In genomic region chr4:45453271-45453851, GRCm38 (mm10) we compare ENCODE assay signal across 9 mouse cellular contexts. TPM values are rescaled to one million over a fixed set of nuclear protein-coding genes. Genes with fewer than 3 reads are reported as not detected.
DNase-seq lines count a peak whose midpoint lies in the region; ATAC-seq and TF ChIP-seq lines count a peak whose summit lies in the region.
"Had no signal": no experiment of that assay in that cellular context is flagged by ENCODE, and none has a peak within 500 bp of the region (broad histone marks: within the 10 kb centered on the region; RNA-seq: fewer than 3 reads in every experiment).

No protein-coding gene starts in this region.

- DNase-seq in hindbrain, embryonic 11.5 days (ENCODE audit: low spot score) = no peak
- peak; percentile 54 for DNase-seq in limb, embryonic 11.5 days (ENCODE audit: low spot score)
- no peak for DNase-seq in retina, embryonic 14.5 days (ENCODE audit: low spot score)
- no peak for DNase-seq in hindbrain, embryonic 14.5 days (ENCODE audit: low spot score)
- DNase-seq in retina, postnatal 1 day = no peak

- H3K36me3 ChIP-seq in hindbrain, embryonic 13.5 days = peaks cover 15% of the 10 kb centered on the region
- H3K36me3 ChIP-seq in hindbrain, embryonic 11.5 days (ENCODE audit: control insufficient read depth, insufficient read depth, low read length) = no peaks in the 10 kb centered on the region
- peaks cover 30% of the 10 kb centered on the region for H3K36me3 ChIP-seq in intestine, postnatal 0 days (ENCODE audit: control insufficient read depth, insufficient read depth)
- no peaks in the 10 kb centered on the region for H3K36me3 ChIP-seq in limb, embryonic 11.5 days (ENCODE audit: control insufficient read depth, insufficient read depth, low read length)
- no peaks in the 10 kb centered on the region; the same call in 1 of the 2 replicates for H3K36me3 ChIP-seq in stomach, embryonic 14.5 days (ENCODE audit: control insufficient read depth, insufficient read depth, low read length)
- no peaks in the 10 kb centered on the region for H3K36me3 ChIP-seq in hindbrain, embryonic 14.5 days (replicated peaks; ENCODE audit: control insufficient read depth, insufficient read depth)

- no peaks in the 10 kb centered on the region for H3K9me3 ChIP-seq in hindbrain, embryonic 13.5 days
- H3K9me3 ChIP-seq in hindbrain, embryonic 11.5 days (ENCODE audit: control insufficient read depth, low read length) = no peaks in the 10 kb centered on the region
- no peaks in the 10 kb centered on the region for H3K9me3 ChIP-seq in intestine, postnatal 0 days (ENCODE audit: control insufficient read depth)
- H3K9me3 ChIP-seq in limb, embryonic 11.5 days (ENCODE audit: control insufficient read depth, low read length) = no peaks in the 10 kb centered on the region
- no peaks in the 10 kb centered on the region for H3K9me3 ChIP-seq in stomach, embryonic 14.5 days (ENCODE audit: control insufficient read depth, low read depth, low read length)
- H3K9me3 ChIP-seq in hindbrain, embryonic 14.5 days (ENCODE audit: control insufficient read depth, low read length) = no peaks in the 10 kb centered on the region
- H3K9me3 ChIP-seq: heart, embryonic 12.5 days had no signal

- peaks cover 51% of the 10 kb centered on the region for H3K4me1 ChIP-seq in hindbrain, embryonic 13.5 days (replicated peaks)
- H3K4me1 ChIP-seq in hindbrain, embryonic 11.5 days (replicated peaks; ENCODE audit: control insufficient read depth, insufficient read depth, low read length) = peaks cover 7% of the 10 kb centered on the region; the same call in 1 of the 2 replicates
- H3K4me1 ChIP-seq in intestine, postnatal 0 days (replicated peaks; ENCODE audit: control insufficient read depth, insufficient read depth, low read length) = peaks cover 19% of the 10 kb centered on the region; the same call in 1 of the 2 replicates
- H3K4me1 ChIP-seq in limb, embryonic 11.5 days (ENCODE audit: control insufficient read depth, insufficient read depth, low read length) = peaks cover 49% of the 10 kb centered on the region
- H3K4me1 ChIP-seq in stomach, embryonic 14.5 days (ENCODE audit: control insufficient read depth, insufficient read depth, low read length) = peaks cover 20% of the 10 kb centered on the region
- H3K4me1 ChIP-seq in hindbrain, embryonic 14.5 days (replicated peaks; ENCODE audit: control insufficient read depth, insufficient read depth, low read length) = peaks cover 29% of the 10 kb centered on the region

- H3K4me2 ChIP-seq in hindbrain, embryonic 13.5 days = no peak overlapping the region
- no peak overlapping the region for H3K4me2 ChIP-seq in hindbrain, embryonic 11.5 days (replicated peaks; ENCODE audit: low read depth, low read length)
- peak overlapping the region; percentile 39 for H3K4me2 ChIP-seq in intestine, postnatal 0 days (replicated peaks; ENCODE audit: low read depth)
- peak overlapping the region; percentile 22; the same call in 1 of the 2 replicates for H3K4me2 ChIP-seq in limb, embryonic 11.5 days (ENCODE audit: low read depth, severe bottlenecking)
- H3K4me2 ChIP-seq in stomach, embryonic 14.5 days (replicated peaks; ENCODE audit: low read depth, low read length) = 0 out of 2 replicates have a peak overlapping the region, but pooled peaks have one; percentile 14
- H3K4me2 ChIP-seq in hindbrain, embryonic 14.5 days (replicated peaks) = no peak overlapping the region
- H3K4me2 ChIP-seq: heart, embryonic 12.5 days had no signal

- H3K27ac ChIP-seq in hindbrain, embryonic 13.5 days = peak overlapping the region; percentile 40; the same call in 1 of the 2 replicates
- no peak overlapping the region for H3K27ac ChIP-seq in hindbrain, embryonic 11.5 days (ENCODE audit: low read depth, low read length)
- peak overlapping the region; percentile 91 for H3K27ac ChIP-seq in intestine, postnatal 0 days (ENCODE audit: low read depth, low read length)
- H3K27ac ChIP-seq in limb, embryonic 11.5 days (replicated peaks; ENCODE audit: low read depth, low read length) = peak overlapping the region; percentile 81
- H3K27ac ChIP-seq in stomach, embryonic 14.5 days (ENCODE audit: low read length) = peak overlapping the region; percentile 87
- no peak overlapping the region for H3K27ac ChIP-seq in hindbrain, embryonic 14.5 days

- H3K4me3 ChIP-seq in hindbrain, embryonic 13.5 days = no peak overlapping the region
- no peak overlapping the region for H3K4me3 ChIP-seq in hindbrain, embryonic 11.5 days (ENCODE audit: low read depth, low read length)
- no peak overlapping the region for H3K4me3 ChIP-seq in intestine, postnatal 0 days (ENCODE audit: low read depth, low read length)
- no peak overlapping the region for H3K4me3 ChIP-seq in limb, embryonic 11.5 days (ENCODE audit: low read depth, low read length)
- H3K4me3 ChIP-seq in stomach, embryonic 14.5 days (ENCODE audit: low read depth, low read length) = no peak overlapping the region
- H3K4me3 ChIP-seq in hindbrain, embryonic 14.5 days (replicated peaks; ENCODE audit: low read length) = no peak overlapping the region
- H3K4me3 ChIP-seq: heart, embryonic 12.5 days had no signal

- 0 out of 2 replicates have a peak, but pooled peaks cover 14% of the 10 kb centered on the region for H3K27me3 ChIP-seq in hindbrain, embryonic 13.5 days
- no peaks in the 10 kb centered on the region for H3K27me3 ChIP-seq in hindbrain, embryonic 11.5 days (ENCODE audit: control insufficient read depth, insufficient read depth, low read length)
- no peaks in the 10 kb centered on the region for H3K27me3 ChIP-seq in intestine, postnatal 0 days (replicated peaks; ENCODE audit: control insufficient read depth, insufficient read depth, low read length)
- H3K27me3 ChIP-seq in limb, embryonic 11.5 days (ENCODE audit: control insufficient read depth, insufficient read depth, low read length) = no peaks in the 10 kb centered on the region
- H3K27me3 ChIP-seq in stomach, embryonic 14.5 days (ENCODE audit: control insufficient read depth, insufficient read depth, low read length) = no peaks in the 10 kb centered on the region
- no peaks in the 10 kb centered on the region for H3K27me3 ChIP-seq in hindbrain, embryonic 14.5 days (ENCODE audit: control insufficient read depth, insufficient read depth, low read length)

- WGBS in hindbrain, embryonic 13.5 days = 59% methylated on average over 3 of the region's 3 CpGs
- 70% methylated on average over 3 of the region's 3 CpGs for WGBS in hindbrain, embryonic 11.5 days
- 43% methylated on average over 3 of the region's 3 CpGs for WGBS in intestine, postnatal 0 days
- WGBS in limb, embryonic 11.5 days = 31% methylated on average over 3 of the region's 3 CpGs
- 64% methylated on average over 3 of the region's 3 CpGs for WGBS in stomach, embryonic 14.5 days
- 78% methylated on average over 3 of the region's 3 CpGs for WGBS in hindbrain, embryonic 14.5 days

- no peak overlapping the region for H3K9ac ChIP-seq in hindbrain, embryonic 13.5 days
- H3K9ac ChIP-seq in hindbrain, embryonic 11.5 days (ENCODE audit: low read depth, low read length) = no peak overlapping the region
- no peak overlapping the region for H3K9ac ChIP-seq in intestine, postnatal 0 days (ENCODE audit: low read depth, low read length)
- no peak overlapping the region for H3K9ac ChIP-seq in limb, embryonic 11.5 days (ENCODE audit: low read length)
- no peak overlapping the region for H3K9ac ChIP-seq in stomach, embryonic 14.5 days (replicated peaks; ENCODE audit: low read depth, low read length)
- H3K9ac ChIP-seq in hindbrain, embryonic 14.5 days = no peak overlapping the region
- H3K9ac ChIP-seq: heart, embryonic 12.5 days had no signal

- no peak for ATAC-seq in hindbrain, embryonic 13.5 days (ENCODE audit: low FRiP score)
- no peak for ATAC-seq in hindbrain, embryonic 11.5 days (ENCODE audit: low FRiP score)
- ATAC-seq in intestine, postnatal 0 days = peak; percentile 87
- 0 out of 2 replicates have a peak, but pooled peaks have one; percentile 52 for ATAC-seq in limb, embryonic 11.5 days (ENCODE audit: insufficient number of reproducible peaks, low FRiP score, low TSS enrichment, low read depth)
- no peak; the same call in 1 of the 2 replicates for ATAC-seq in stomach, embryonic 14.5 days (ENCODE audit: insufficient number of reproducible peaks, insufficient read depth, low FRiP score, low read depth)
- no peak for ATAC-seq in hindbrain, embryonic 14.5 days (ENCODE audit: low FRiP score)

- TF ChIP-seq CTCF in intestine, postnatal 0 days (IDR thresholded peaks at IDR 0.05; ENCODE audit: low read depth) = no peak

RNA-seq across cellular contexts. Expression of gene Slc25a51, which starts 44.8 kb away (rescaled TPM):
- polyA plus RNA-seq in hindbrain, embryonic 13.5 days (2015; fragmentation: Nextera tagmentation; extraction: Ambion mirVana) = 71.2 and 74.8 TPM in 2 replicates
- polyA plus RNA-seq in hindbrain, embryonic 11.5 days (2014; fragmentation: Nextera tagmentation; extraction: Ambion mirVana) = 67.1 and 73.3 TPM in 2 replicates
- 39.7 and 40.9 TPM in 2 replicates for polyA plus RNA-seq in intestine, postnatal 0 days (2015; fragmentation: Nextera tagmentation; extraction: Ambion mirVana)
- polyA plus RNA-seq in limb, embryonic 11.5 days (2014; fragmentation: Nextera tagmentation; extraction: Ambion mirVana) = 72.8 and 73.3 TPM in 2 replicates
- polyA plus RNA-seq in stomach, embryonic 14.5 days (2014; fragmentation: Nextera tagmentation; extraction: Ambion mirVana) = 63.4 and 67.6 TPM in 2 replicates
- polyA plus RNA-seq in hindbrain, embryonic 14.5 days (2014; fragmentation: Nextera tagmentation; extraction: Ambion mirVana) = 69.3 and 79.1 TPM in 2 replicates

Comparison
In these comparisons a context has a peak if more than half of its experiments do, and no peak if none do; other contexts are left out.
1. H3K27ac ChIP-seq: peak in hindbrain, embryonic 13.5 days (single experiment), intestine, postnatal 0 days (single experiment), limb, embryonic 11.5 days (single experiment) and stomach, embryonic 14.5 days (single experiment); none in hindbrain, embryonic 11.5 days (single experiment) and hindbrain, embryonic 14.5 days (single experiment).
2. ATAC-seq: peak in intestine, postnatal 0 days (single experiment) and limb, embryonic 11.5 days (single experiment); none in hindbrain, embryonic 13.5 days (single experiment), hindbrain, embryonic 11.5 days (single experiment), stomach, embryonic 14.5 days (single experiment) and hindbrain, embryonic 14.5 days (single experiment).
3. H3K4me2 ChIP-seq: peak in intestine, postnatal 0 days (single experiment), limb, embryonic 11.5 days (single experiment) and stomach, embryonic 14.5 days (single experiment); none in hindbrain, embryonic 13.5 days (single experiment), hindbrain, embryonic 11.5 days (single experiment) and hindbrain, embryonic 14.5 days (single experiment).